Mouse (Mus musculus) adrenal gland, adult (tissue): ENCODE data around the gene Snap29.

Source experiments
- DNase-seq, 2 experiments: peaks; one replicate each; pipeline ENCODE4 v3.0.0; 2022 to 2023; ENCODE audit warnings: low spot score in 1 of 2; ENCODE audit not compliant: inconsistent age in 2 of 2

Gene Snap29

DNA sequence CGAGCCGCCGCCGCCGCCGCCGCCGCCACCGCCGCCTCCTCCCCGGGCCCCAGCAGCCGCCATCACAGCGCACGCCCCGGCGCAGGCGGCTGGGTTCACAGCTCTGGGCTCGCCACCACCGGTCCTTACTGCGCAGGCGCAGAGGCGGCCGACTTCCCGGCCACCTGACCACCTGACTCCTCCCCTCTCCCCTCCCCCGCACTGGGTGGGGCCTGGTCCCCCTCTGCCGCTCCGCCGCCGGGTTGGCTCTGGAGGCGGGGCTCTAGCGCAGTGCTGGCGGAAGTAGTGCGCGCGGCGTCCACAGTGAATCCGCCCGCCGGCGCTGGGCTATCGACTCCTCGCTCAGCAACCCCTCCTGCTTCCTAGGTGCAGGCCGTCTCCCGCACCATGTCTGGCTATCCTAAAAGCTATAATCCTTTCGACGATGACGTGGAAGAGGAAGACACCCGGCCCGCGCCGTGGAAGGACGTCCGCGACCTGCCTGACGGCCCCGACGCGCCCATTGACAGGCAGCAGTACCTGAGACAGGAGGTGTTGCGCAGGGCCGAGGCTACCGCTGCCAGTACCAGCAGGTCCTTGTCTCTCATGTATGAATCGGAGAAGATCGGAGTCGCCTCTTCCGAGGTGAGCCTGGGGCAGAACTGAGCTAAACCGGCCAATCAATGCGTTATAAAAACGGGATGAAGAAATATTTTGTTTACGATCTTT, at the start of gene Snap29, which contains the start of gene Pi4ka:
Gene Snap29, plus strand, starts transcription at position 251 of the 708 bp plus-strand sequence.
Gene Pi4ka, minus strand, starts transcription at position 579 of the 708 bp plus-strand sequence.
- peak; percentile 100 for DNase-seq

DNA sequence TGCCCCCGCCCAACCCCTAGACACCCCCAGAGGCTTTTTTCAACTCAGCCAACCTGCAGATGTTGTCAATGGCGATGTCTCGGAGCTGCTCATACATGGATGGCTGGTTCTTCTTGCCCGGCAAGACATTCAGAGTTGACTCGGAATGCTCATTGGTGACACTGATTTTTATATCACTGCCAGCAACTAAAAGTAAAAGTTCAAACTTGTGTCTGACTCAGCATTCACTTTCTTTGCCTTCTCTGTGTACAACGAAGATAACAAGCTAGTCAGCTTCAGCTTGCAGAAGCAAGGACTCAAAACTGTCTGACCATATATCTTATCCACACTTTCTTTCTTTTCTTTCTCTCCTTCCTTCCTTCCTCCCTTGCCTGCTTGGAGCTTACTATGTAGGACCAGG, 49.8 kb upstream of the Snap29 start:
- no peak for DNase-seq

DNA sequence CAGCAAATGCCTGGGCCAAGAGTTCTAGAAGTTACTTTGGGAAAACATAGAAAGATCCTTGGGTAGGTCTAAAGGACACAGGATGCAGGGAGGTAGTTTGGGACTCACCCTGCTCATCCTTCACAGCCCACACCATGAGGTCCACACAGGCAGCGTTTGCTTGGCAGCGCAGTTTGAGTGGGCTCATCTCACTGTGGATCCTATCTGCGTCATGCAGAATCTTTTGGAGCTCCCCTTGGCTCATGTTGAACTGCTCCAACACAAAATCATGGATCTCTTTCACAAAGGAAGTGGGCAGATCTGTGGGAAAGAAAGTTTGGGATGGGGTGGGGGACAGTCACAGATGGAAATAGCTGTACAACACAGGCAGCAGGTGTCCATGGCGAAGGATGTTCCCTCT, 47.0 kb upstream of the Snap29 start:
- no peak for DNase-seq

- no peak for DNase-seq
Observed at GRCm38 (mm10) chr16:17382306-17382705, 23.5 kb upstream of the Snap29 start.

DNA sequence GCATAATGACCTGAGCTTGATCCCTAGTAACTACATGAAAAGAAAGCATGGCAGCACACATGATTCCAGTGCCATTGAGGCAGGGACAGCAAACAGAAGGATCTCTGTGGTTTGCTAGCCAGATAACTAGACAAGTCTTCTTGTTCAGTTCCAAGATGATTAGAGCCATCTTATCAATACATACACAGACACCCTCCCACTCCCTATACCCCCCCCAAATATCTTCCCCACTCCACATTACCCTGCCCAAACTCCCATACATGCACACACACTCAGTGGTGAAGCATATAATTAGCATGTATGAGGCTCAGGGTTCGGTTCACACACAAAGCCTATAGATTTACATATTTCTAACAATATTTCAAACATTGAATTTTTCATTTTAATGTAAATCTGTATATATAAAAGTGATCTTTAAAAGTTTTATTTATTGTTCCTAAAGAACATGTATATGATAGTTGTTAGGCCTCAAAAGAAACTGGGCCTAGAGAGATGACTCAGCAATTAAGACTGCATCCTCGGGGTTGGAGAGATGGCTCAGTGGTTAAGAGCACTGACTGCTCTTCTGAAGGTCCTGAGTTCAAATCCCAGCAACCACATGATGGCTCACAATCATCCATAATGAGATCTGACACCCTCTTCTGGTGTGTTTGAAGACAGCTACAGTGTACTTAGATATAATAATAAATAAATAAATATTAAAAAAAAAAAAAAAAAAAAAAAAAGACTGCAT, 22.0 kb upstream of the Snap29 start:
- DNase-seq: no peak

GRCm38 (mm10) chr16:17392784-17393183, 13.0 kb upstream of the Snap29 start:
- peak; percentile 31 to 62 for DNase-seq

DNA sequence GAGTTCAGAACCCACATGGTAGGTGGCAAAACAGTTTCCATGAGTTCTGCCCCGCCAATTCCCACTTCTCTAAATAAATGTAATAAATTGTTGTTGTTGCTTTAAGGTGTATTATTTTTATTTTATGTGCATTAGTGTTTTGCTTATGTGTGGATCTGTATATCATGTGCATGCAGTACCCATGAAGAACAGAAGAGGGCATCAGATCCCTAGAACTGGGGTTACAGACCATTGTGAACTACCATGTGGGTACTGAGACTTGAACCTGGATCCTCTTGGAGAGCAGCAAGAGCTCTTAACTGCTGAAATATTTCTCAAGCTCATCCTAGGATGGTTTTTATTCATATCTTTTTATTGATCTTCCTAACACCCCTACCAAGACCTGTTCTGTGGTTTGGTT, 2.9 kb upstream of the Snap29 start:
- DNase-seq: peak in 1 of 2 experiments; percentile 82

- DNase-seq: peak; percentile 81 to 93
Observed at GRCm38 (mm10) chr16:17405271-17405696, 502 bp upstream of the Snap29 start.

- peak in 1 of 2 experiments; percentile 61 for DNase-seq
Observed at GRCm38 (mm10) chr16:17406512-17407231, 886 bp downstream of the Snap29 start.

GRCm38 (mm10) chr16:17409046-17409445, 3.3 kb downstream of the Snap29 start:
- no peak for DNase-seq

DNA sequence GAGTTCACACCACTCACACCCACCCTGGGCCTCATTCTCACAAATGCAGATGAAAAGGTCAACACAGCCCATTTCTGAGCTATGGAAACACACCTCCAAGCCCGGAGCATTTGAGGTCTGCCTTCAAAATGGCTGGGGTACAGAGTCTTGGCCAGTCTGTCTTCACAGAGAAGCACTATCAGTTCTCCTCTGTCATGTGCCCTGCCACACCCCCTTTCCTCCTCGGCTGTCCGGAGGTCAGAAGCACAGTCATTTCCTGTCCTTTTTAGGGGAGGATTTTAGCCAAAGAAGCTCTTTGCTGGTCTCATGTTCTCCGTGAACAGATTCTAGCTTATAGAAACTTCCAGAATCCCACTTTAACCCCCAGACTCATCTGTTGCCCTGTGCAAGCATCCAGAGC, 4.4 kb downstream of the Snap29 start:
- peak; percentile 21 to 46 for DNase-seq

- DNase-seq: no peak
Observed at GRCm38 (mm10) chr16:17423021-17423420, 17.2 kb downstream of the Snap29 start.

- DNase-seq: peak; percentile 20 to 68
Observed at GRCm38 (mm10) chr16:17432576-17432975, 26.8 kb downstream of the Snap29 start.

GRCm38 (mm10) chr16:17451541-17452372, 46.0 kb downstream of the Snap29 start, which contains the start of gene Crkl:
TSS of gene Crkl (plus strand) at chr16:17451987.
- DNase-seq: peak; percentile 98 to 100

- peak in 1 of 2 experiments; percentile 64 for DNase-seq
Observed at GRCm38 (mm10) chr16:17452373-17452715, 46.6 kb downstream of the Snap29 start.

DNA sequence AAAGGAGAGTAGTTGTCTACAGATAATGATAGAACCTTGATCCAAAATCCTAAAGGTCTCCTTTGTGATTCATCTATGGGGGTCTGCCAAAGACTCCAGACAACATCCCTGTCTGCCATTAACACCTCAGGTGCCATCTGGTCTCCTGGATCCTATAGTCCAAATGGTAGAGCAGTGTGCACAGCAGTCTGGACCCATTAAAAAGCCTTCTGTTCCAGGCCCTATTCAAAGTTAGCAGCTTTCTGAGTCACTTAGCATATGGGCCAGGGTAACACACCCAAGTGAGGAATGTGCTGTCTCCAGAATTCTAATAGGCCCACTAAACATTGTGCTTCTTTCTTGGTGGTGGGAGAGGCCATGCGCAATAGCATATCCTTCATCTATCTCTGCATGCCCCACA, 51.1 kb downstream of the Snap29 start:
- no peak for DNase-seq

GRCm38 (mm10) chr16:17460254-17460653, 54.5 kb downstream of the Snap29 start:
- DNase-seq: peak in 1 of 2 experiments; percentile 49

DNA sequence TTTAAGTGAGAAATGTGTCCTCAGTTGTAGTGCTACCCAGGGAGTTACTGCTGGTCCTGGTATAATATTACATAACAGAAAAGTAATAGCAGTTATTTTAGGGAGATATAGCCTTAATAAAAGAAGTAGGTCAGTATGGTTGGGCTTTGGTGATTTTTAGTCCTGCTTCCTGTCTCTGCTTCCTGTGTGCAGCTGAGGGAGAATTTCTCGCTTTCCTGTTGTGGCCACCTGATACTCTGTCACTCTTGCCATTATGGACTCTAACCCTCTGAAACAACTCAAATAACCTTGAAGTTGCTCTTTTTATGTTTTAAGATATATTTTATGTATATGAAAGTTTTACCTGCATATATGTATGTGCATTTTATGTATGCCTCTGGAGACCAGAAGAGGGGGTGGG, 55.8 kb downstream of the Snap29 start:
- no peak for DNase-seq

DNA sequence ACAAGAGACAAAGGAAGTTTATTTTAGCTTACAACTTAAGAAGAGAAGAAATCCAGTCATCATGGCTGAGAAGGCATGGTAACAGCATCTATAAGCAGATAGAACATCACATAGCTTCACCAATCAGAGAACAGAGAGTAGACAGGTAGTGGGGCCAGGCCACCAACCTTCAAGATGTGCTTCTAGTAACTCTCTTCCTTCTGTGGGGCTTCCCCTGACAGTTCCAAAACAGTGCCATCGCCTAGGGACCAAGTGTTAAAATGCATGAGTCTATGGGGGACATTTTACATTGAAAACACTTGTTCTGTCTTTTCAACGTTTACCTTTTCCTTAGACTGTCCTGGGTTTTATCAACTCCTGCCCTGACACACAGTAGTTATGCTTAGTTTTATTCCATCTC, 57.4 kb downstream of the Snap29 start:
- DNase-seq: no peak

GRCm38 (mm10) chr16:17466875-17467663, 61.3 kb downstream of the Snap29 start:
- no peak for DNase-seq
